Mouse (Mus musculus): ENCODE data around the gene Arf6. TPM values are rescaled to one million over a fixed set of nuclear protein-coding genes. Genes with fewer than 3 reads are reported as not detected.

Arf6 gene
- polyA plus RNA-seq (2017; shearing (Covaris generic)): 13.9 TPM

GRCm38 (mm10) chr12:69371854-69372671, at the start of gene Arf6, which contains the start of gene Gm9887:
TSS of gene Arf6 (plus strand) at chr12:69372150.
TSS of gene Gm9887 (minus strand) at chr12:69372458.

GRCm38 (mm10) chr12:69356546-69357299, 15.2 kb upstream of the Arf6 start, which contains the start of gene Nemf:
TSS of gene Nemf (minus strand) at chr12:69357165.

Other genes with a start within 250 kb of the Arf6 start
- 2,125 TPM for gene Rps29, start 213.0 kb upstream of the Arf6 start, polyA plus RNA-seq (2017; shearing (Covaris generic))
- 1.4 TPM for gene Lrr1, start 203.3 kb upstream of the Arf6 start, polyA plus RNA-seq (2017; shearing (Covaris generic))
- 474 TPM for gene Rpl36al, start 188.1 kb upstream of the Arf6 start, polyA plus RNA-seq (2017; shearing (Covaris generic))
- gene Mgat2, start 188.0 kb upstream of the Arf6 start, polyA plus RNA-seq (2017; shearing (Covaris generic)): 15.9 TPM
- 15.0 TPM for gene Gm49383, start 175.0 kb upstream of the Arf6 start, polyA plus RNA-seq (2017; shearing (Covaris generic))
- 7.4 TPM for gene Dnaaf2, start 173.7 kb upstream of the Arf6 start, polyA plus RNA-seq (2017; shearing (Covaris generic))
- 21.0 TPM for gene Gm49384, start 167.9 kb upstream of the Arf6 start, polyA plus RNA-seq (2017; shearing (Covaris generic))
- 9.6 TPM for gene Pole2, start 144.0 kb upstream of the Arf6 start, polyA plus RNA-seq (2017; shearing (Covaris generic))
- 20.1 TPM for gene Klhdc1, start 131.0 kb upstream of the Arf6 start, polyA plus RNA-seq (2017; shearing (Covaris generic))
- gene Klhdc2, start 75.5 kb upstream of the Arf6 start, polyA plus RNA-seq (2017; shearing (Covaris generic)): 11.5 TPM
- gene Nemf, start 15.0 kb upstream of the Arf6 start, polyA plus RNA-seq (2017; shearing (Covaris generic)): 135 TPM
- not detected for gene Gm9887, start 308 bp downstream of the Arf6 start, polyA plus RNA-seq (2017; shearing (Covaris generic))
- gene Vcpkmt, start 210.9 kb downstream of the Arf6 start, polyA plus RNA-seq (2017; shearing (Covaris generic)): 4.5 TPM

Data from activated CD4-positive, CD25-positive, alpha-beta regulatory T cell, adult 9 weeks (primary cell).